Comparison of ENCODE assay signal across 13 mouse cellular contexts in genomic region chr14:26814908-26815307, GRCm38 (mm10).
DNase-seq lines count a peak whose midpoint lies in the region; ATAC-seq and TF ChIP-seq lines count a peak whose summit lies in the region.
"Had no signal": no experiment of that assay in that cellular context is flagged by ENCODE, and none has a peak within 500 bp of the region (broad histone marks: within the 10 kb centered on the region; RNA-seq: fewer than 3 reads in every experiment).

No protein-coding gene starts in this region.

- peak; percentile 48 for TF ChIP-seq CTCF in liver, postnatal 0 days (IDR thresholded peaks at IDR 0.05; ENCODE audit: low read depth)

- no peaks in the 10 kb centered on the region for H3K9me3 ChIP-seq in liver, postnatal 0 days (ENCODE audit: low read length)
- H3K9me3 ChIP-seq: heart, embryonic 10.5 days had no signal

- H3K27me3 ChIP-seq in liver, postnatal 0 days (ENCODE audit: insufficient read depth, low read length): no peaks in the 10 kb centered on the region

- no peak for ATAC-seq in liver, postnatal 0 days
- ATAC-seq in common myeloid progenitor, adult 5-6 weeks (replicated peaks; ENCODE audit: low read depth, poor library complexity, severe bottlenecking): 0 out of 2 replicates have a peak, but pooled peaks have one; percentile 37
- ATAC-seq in megakaryocyte, adult 5-6 weeks (ENCODE audit: poor library complexity, severe bottlenecking): no peak
- ATAC-seq: hindbrain, postnatal 0 days had no signal

- H3K4me2 ChIP-seq in liver, postnatal 0 days (ENCODE audit: low read depth, low read length): no peak overlapping the region

- no peak for TF ChIP-seq EP300 in liver, postnatal 0 days (IDR thresholded peaks at IDR 0.05; ENCODE audit: low read depth)

- H3K4me1 ChIP-seq in liver, postnatal 0 days (ENCODE audit: insufficient read depth): no peaks in the 10 kb centered on the region
- H3K4me1 ChIP-seq: heart, embryonic 10.5 days had no signal

- H3K4me3 ChIP-seq in liver, postnatal 0 days (ENCODE audit: low read depth, low read length): no peak overlapping the region
- H3K4me3 ChIP-seq: erythroblast, embryonic 14.5 days; heart, embryonic 10.5 days; myocyte had no signal

- WGBS in liver, postnatal 0 days (ENCODE audit: insufficient replicate concordance): 45% methylated on average over 3 of the region's 3 CpGs

- no peaks in the 10 kb centered on the region for H3K36me3 ChIP-seq in liver, postnatal 0 days (replicated peaks; ENCODE audit: insufficient read depth, low read length)
- H3K36me3 ChIP-seq: heart, embryonic 10.5 days had no signal

- H3K9ac ChIP-seq in liver, postnatal 0 days (replicated peaks): no peak overlapping the region

- DNase-seq in embryo, embryonic 10.5 days (ENCODE audit: low spot score): peak; percentile 14
- no peak for DNase-seq in embryo, embryonic 10 days (ENCODE audit: low spot score)
- no peak for DNase-seq in liver, postnatal 0 days
- DNase-seq in liver: no peak
- peak; percentile 41 for DNase-seq in thymus, postnatal 25 days
- no peak for DNase-seq in c-Kit-positive CD71-positive TER-119-positive erythroid progenitor cells, embryonic 14.5 days (ENCODE audit: low spot score)
- DNase-seq: cerebellum, adult 9-11 months had no signal

- H3K27ac ChIP-seq in liver, postnatal 0 days (ENCODE audit: low read depth): no peak overlapping the region
- H3K27ac ChIP-seq: heart, embryonic 10.5 days; hindbrain, postnatal 0 days had no signal

Comparison
In these comparisons a context has a peak if more than half of its experiments do, and no peak if none do; other contexts are left out.
1. DNase-seq: peak in embryo, embryonic 10.5 days (single experiment) and thymus, postnatal 25 days (single experiment); none in embryo, embryonic 10 days (single experiment), liver, postnatal 0 days (single experiment), liver (single experiment) and c-Kit-positive CD71-positive TER-119-positive erythroid progenitor cells, embryonic 14.5 days (single experiment).